Mouse (Mus musculus): ENCODE data around the gene Olfr527. TPM values are rescaled to one million over a fixed set of nuclear protein-coding genes. Genes with fewer than 3 reads are reported as not detected.

The Olfr527 gene
- total RNA-seq (2015; ENCODE audit: low replicate concordance): not detected in 2 replicates
- not detected in 2 replicates for total RNA-seq (2017; ENCODE audit: low replicate concordance)

GRCm38 (mm10) chr7:140333717-140334116, at the start of gene Olfr527:
Gene Olfr527 (plus strand): TSS chr7:140334017.
- ATAC-seq (replicated peaks; ENCODE audit: low FRiP score, poor library complexity, severe bottlenecking): no peak

GRCm38 (mm10) chr7:140295746-140296145, 38.1 kb upstream of the Olfr527 start:
- ATAC-seq (replicated peaks; ENCODE audit: low FRiP score, poor library complexity, severe bottlenecking): no peak

DNA sequence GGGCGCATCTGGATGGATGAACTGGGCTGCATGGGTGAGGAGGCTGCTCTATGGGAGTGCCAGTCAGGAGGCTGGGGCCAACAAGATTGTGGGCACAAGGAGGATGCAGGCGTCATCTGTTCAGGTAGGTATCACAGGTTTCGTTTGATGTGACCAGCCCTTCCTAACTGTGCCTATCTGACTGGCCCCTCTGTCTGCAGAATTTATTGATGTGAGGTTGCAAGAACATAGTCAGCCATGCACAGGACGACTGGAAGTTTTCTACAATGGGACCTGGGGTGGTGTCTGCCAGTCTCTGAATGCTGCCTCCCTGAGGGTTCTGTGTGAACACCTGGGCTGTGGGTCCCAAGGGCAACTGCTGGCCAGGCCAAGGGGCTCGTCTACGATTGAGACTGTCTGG, 36.9 kb upstream of the Olfr527 start:
- no peak for ATAC-seq (replicated peaks; ENCODE audit: low FRiP score, poor library complexity, severe bottlenecking)

- ATAC-seq (replicated peaks; ENCODE audit: low FRiP score, poor library complexity, severe bottlenecking): no peak
Observed at GRCm38 (mm10) chr7:140299416-140299815, 34.4 kb upstream of the Olfr527 start.

DNA sequence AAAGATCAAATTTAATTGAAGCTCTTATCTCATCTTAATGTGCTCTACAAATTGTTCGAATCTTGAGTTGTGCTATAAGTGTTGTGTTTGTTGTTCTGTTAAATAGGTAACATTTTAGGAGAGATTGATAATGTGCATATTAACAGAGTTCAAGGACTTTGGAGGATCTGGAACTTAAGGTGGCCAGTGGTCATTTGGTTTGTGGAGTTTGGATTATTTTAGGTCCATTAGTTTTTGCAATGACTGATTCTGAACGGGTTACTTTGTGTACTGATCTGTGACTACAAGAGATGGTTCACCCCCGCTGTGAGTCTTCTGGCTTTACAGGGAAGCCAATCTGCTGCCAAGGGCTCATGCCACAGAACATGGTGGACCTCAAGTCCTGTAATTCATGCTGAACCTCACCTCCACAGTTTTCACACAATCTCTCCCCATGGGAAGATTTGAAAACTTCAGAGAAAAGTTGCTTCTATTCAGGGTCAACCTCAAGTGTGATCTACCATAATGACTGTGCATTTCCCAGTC, 13.9 kb upstream of the Olfr527 start:
- no peak for ATAC-seq (replicated peaks; ENCODE audit: low FRiP score, poor library complexity, severe bottlenecking)

DNA sequence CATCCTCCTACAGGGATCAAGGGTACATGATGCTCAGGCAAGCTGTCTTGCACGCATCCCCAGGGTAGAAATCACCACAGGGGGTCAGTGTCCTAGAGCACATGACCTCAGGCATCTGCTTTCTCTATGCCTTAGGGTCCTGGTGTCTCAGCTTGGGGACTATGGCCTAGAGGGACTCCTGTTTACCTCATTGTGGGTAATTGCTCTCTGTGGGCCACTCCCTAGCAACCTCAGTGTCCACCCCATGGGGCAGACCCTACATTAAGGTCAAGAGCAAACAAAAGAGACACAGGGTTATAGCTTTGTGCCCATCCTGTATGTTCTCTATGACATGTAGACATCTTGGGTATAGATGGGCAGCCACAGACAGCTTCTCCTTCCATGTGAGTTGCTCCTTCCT, 13.3 kb upstream of the Olfr527 start, which contains the start of gene Olfr525:
Olfr525 (plus strand) TSS at position 301 of the 400 bp plus-strand sequence.
- no peak for ATAC-seq (replicated peaks; ENCODE audit: low FRiP score, poor library complexity, severe bottlenecking)

- ATAC-seq (replicated peaks; ENCODE audit: low FRiP score, poor library complexity, severe bottlenecking): no peak
Observed at GRCm38 (mm10) chr7:140321135-140321534, 12.7 kb upstream of the Olfr527 start.

GRCm38 (mm10) chr7:140329766-140330304, 4.0 kb upstream of the Olfr527 start:
- no peak for ATAC-seq (replicated peaks; ENCODE audit: low FRiP score, poor library complexity, severe bottlenecking)

- no peak for ATAC-seq (replicated peaks; ENCODE audit: low FRiP score, poor library complexity, severe bottlenecking)
Observed at GRCm38 (mm10) chr7:140361571-140361970, 27.8 kb downstream of the Olfr527 start, which contains the start of gene Olfr60. Gene Olfr60 (minus strand): TSS chr7:140361671.

DNA sequence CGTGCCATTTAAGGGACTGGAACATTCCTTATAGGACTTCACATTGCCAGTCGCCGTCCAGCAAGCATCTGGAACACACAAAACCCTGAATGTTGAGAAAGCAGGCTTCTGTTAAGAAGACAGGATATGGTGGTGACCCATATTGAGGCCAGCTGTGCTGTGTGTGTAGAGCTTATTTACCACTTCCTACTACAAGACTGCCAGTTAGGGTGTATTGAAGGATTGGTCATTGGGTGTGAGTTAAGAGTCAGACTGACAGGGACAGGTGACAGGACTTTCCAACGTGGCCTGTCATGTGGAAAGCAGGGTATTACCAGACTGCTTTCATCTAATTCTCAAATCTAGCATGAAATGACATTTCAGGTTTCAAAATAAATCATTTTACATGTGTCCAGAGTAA, 40.5 kb downstream of the Olfr527 start:
- ATAC-seq (replicated peaks; ENCODE audit: low FRiP score, poor library complexity, severe bottlenecking): no peak

- ATAC-seq (replicated peaks; ENCODE audit: low FRiP score, poor library complexity, severe bottlenecking): no peak
Observed at GRCm38 (mm10) chr7:140376231-140376630, 42.4 kb downstream of the Olfr527 start, which contains the start of gene Olfr530. Gene Olfr530 (minus strand): TSS chr7:140376331.

DNA sequence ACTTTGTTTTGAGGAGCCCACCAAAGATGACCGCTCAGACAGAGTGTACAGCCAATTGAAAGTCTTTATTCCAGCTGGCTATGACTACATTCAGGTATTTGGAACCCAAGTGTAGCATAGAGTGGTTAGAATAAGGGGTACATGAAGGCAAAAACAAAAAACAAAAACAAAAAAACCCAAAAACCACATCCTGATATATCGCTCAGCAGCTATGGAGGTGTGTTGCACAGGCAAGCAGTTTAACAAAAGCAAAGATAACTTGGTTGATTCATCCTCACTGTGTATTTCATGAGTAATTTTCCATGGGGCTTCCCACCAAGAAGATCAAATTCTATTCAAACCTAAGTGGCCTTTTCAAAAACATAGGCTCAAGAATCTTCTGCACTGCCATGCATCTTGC, 43.1 kb downstream of the Olfr527 start:
- ATAC-seq (replicated peaks; ENCODE audit: low FRiP score, poor library complexity, severe bottlenecking): no peak

Other genes starting within 250 kb of the Olfr527 start
- not detected in 2 replicates for gene Prap1, start 240.6 kb upstream of the Olfr527 start, total RNA-seq (2015; ENCODE audit: low replicate concordance)
- not detected in 2 replicates for gene Prap1, start 240.6 kb upstream of the Olfr527 start, total RNA-seq (2017; ENCODE audit: low replicate concordance)
- not detected in 2 replicates for gene Fuom, start 231.6 kb upstream of the Olfr527 start, total RNA-seq (2015; ENCODE audit: low replicate concordance)
- gene Fuom, start 231.6 kb upstream of the Olfr527 start, total RNA-seq (2017; ENCODE audit: low replicate concordance): not detected in 2 replicates
- gene Paox, start 218.2 kb upstream of the Olfr527 start, total RNA-seq (2015; ENCODE audit: low replicate concordance): 6.8 TPM in 1 of 2 replicates, not detected in the other
- gene Paox, start 218.2 kb upstream of the Olfr527 start, total RNA-seq (2017; ENCODE audit: low replicate concordance): 2.0 and 2.8 TPM in 2 replicates
- gene Echs1, start 217.5 kb upstream of the Olfr527 start, total RNA-seq (2015; ENCODE audit: low replicate concordance): 16.2 and 20.1 TPM in 2 replicates
- 8.6 and 12.6 TPM in 2 replicates for gene Echs1, start 217.5 kb upstream of the Olfr527 start, total RNA-seq (2017; ENCODE audit: low replicate concordance)
- gene Mtg1, start 196.5 kb upstream of the Olfr527 start, total RNA-seq (2015; ENCODE audit: low replicate concordance): 7.6 TPM in 1 of 2 replicates, not detected in the other
- 1.4 TPM in 1 of 2 replicates, not detected in the other for gene Mtg1, start 196.5 kb upstream of the Olfr527 start, total RNA-seq (2017; ENCODE audit: low replicate concordance)
- gene Sprn, start 179.1 kb upstream of the Olfr527 start, total RNA-seq (2015; ENCODE audit: low replicate concordance): not detected in 2 replicates
- not detected in 2 replicates for gene Sprn, start 179.1 kb upstream of the Olfr527 start, total RNA-seq (2017; ENCODE audit: low replicate concordance)
- gene Olfr522, start 169.3 kb upstream of the Olfr527 start, total RNA-seq (2015; ENCODE audit: low replicate concordance): not detected in 2 replicates
- not detected in 2 replicates for gene Olfr522, start 169.3 kb upstream of the Olfr527 start, total RNA-seq (2017; ENCODE audit: low replicate concordance)
- gene Olfr523, start 160.8 kb upstream of the Olfr527 start, total RNA-seq (2015; ENCODE audit: low replicate concordance): not detected in 2 replicates
- gene Olfr523, start 160.8 kb upstream of the Olfr527 start, total RNA-seq (2017; ENCODE audit: low replicate concordance): not detected in 2 replicates
- not detected in 2 replicates for gene Olfr524, start 128.1 kb upstream of the Olfr527 start, total RNA-seq (2015; ENCODE audit: low replicate concordance)
- gene Olfr524, start 128.1 kb upstream of the Olfr527 start, total RNA-seq (2017; ENCODE audit: low replicate concordance): not detected in 2 replicates
- not detected in 2 replicates for gene Cd163l1, start 115.8 kb upstream of the Olfr527 start, total RNA-seq (2015; ENCODE audit: low replicate concordance)
- gene Cd163l1, start 115.8 kb upstream of the Olfr527 start, total RNA-seq (2017; ENCODE audit: low replicate concordance): not detected in 2 replicates
- 0.42 TPM in 1 of 2 replicates, not detected in the other for gene 5830411N06Rik, start 86.7 kb upstream of the Olfr527 start, total RNA-seq (2015; ENCODE audit: low replicate concordance)
- gene 5830411N06Rik, start 86.7 kb upstream of the Olfr527 start, total RNA-seq (2017; ENCODE audit: low replicate concordance): not detected in 2 replicates
- gene Olfr525, start 13.2 kb upstream of the Olfr527 start, total RNA-seq (2015; ENCODE audit: low replicate concordance): not detected in 2 replicates
- gene Olfr525, start 13.2 kb upstream of the Olfr527 start, total RNA-seq (2017; ENCODE audit: low replicate concordance): not detected in 2 replicates
- gene Olfr60, start 27.7 kb downstream of the Olfr527 start, total RNA-seq (2015; ENCODE audit: low replicate concordance): not detected in 2 replicates
- gene Olfr60, start 27.7 kb downstream of the Olfr527 start, total RNA-seq (2017; ENCODE audit: low replicate concordance): not detected in 2 replicates
- gene Olfr530, start 42.3 kb downstream of the Olfr527 start, total RNA-seq (2015; ENCODE audit: low replicate concordance): not detected in 2 replicates
- gene Olfr530, start 42.3 kb downstream of the Olfr527 start, total RNA-seq (2017; ENCODE audit: low replicate concordance): not detected in 2 replicates
- not detected in 2 replicates for gene Olfr531, start 68.9 kb downstream of the Olfr527 start, total RNA-seq (2015; ENCODE audit: low replicate concordance)
- not detected in 2 replicates for gene Olfr531, start 68.9 kb downstream of the Olfr527 start, total RNA-seq (2017; ENCODE audit: low replicate concordance)
- gene Olfr532, start 87.6 kb downstream of the Olfr527 start, total RNA-seq (2015; ENCODE audit: low replicate concordance): not detected in 2 replicates
- not detected in 2 replicates for gene Olfr532, start 87.6 kb downstream of the Olfr527 start, total RNA-seq (2017; ENCODE audit: low replicate concordance)
- not detected in 2 replicates for gene Olfr533, start 129.4 kb downstream of the Olfr527 start, total RNA-seq (2015; ENCODE audit: low replicate concordance)
- gene Olfr533, start 129.4 kb downstream of the Olfr527 start, total RNA-seq (2017; ENCODE audit: low replicate concordance): not detected in 2 replicates
- gene Olfr535, start 150.2 kb downstream of the Olfr527 start, total RNA-seq (2015; ENCODE audit: low replicate concordance): not detected in 2 replicates
- not detected in 2 replicates for gene Olfr535, start 150.2 kb downstream of the Olfr527 start, total RNA-seq (2017; ENCODE audit: low replicate concordance)
- gene Olfr536, start 173.4 kb downstream of the Olfr527 start, total RNA-seq (2015; ENCODE audit: low replicate concordance): not detected in 2 replicates
- not detected in 2 replicates for gene Olfr536, start 173.4 kb downstream of the Olfr527 start, total RNA-seq (2017; ENCODE audit: low replicate concordance)
- not detected in 2 replicates for gene Olfr538, start 233.9 kb downstream of the Olfr527 start, total RNA-seq (2015; ENCODE audit: low replicate concordance)
- gene Olfr538, start 233.9 kb downstream of the Olfr527 start, total RNA-seq (2017; ENCODE audit: low replicate concordance): not detected in 2 replicates